Mouse (Mus musculus): Measurements from ENCODE around the gene Zfp710.
"Not testable (repeated sequence)": the region's sequence is repeated elsewhere in the genome, so short reads cannot be mapped to it uniquely, and the experiment has no call there.

Zfp710 gene

GRCm38 (mm10) chr7:80024521-80025390 is at the start of gene Zfp710:
Zfp710 (plus strand) TSS chr7:80024814.
- Histone ChIP-seq H3K27me3 (ENCODE audit: insufficient read depth, low read length) (no peaks in the 10 kb centered on the region), H3K4me1 (replicated peaks; ENCODE audit: low read depth, low read length) (peaks cover 72% of the 10 kb centered on the region), H3K36me3 (ENCODE audit: insufficient read depth, low read length) (peaks cover 19% of the 10 kb centered on the region), H3K9me3 (ENCODE audit: low read length) (no peaks in the 10 kb centered on the region), H3K4me3 (replicated peaks; ENCODE audit: low read length) (peak within 1 kb of the TSS; percentile 91)
- TF ChIP-seq CTCF (conservative IDR thresholded peaks at IDR 0.05; ENCODE audit: low read length) (no peak), NANOG (IDR thresholded peaks at IDR 0.05; ENCODE audit: borderline replicate concordance, low read length) (no peak), POU5F1 (IDR thresholded peaks at IDR 0.05; ENCODE audit: borderline replicate concordance, low read length) (no peak)

GRCm38 (mm10) chr7:79975316-79975715 is 49.3 kb upstream of the Zfp710 start:
- Histone ChIP-seq H3K36me3 (ENCODE audit: insufficient read depth, low read length) (no peaks in the 10 kb centered on the region), H3K27me3 (ENCODE audit: insufficient read depth, low read length) (no peaks in the 10 kb centered on the region), H3K9me3 (ENCODE audit: low read length) (no peaks in the 10 kb centered on the region), H3K4me1 (replicated peaks; ENCODE audit: low read depth, low read length) (peaks cover 40% of the 10 kb centered on the region), H3K4me3 (replicated peaks; ENCODE audit: low read length) (no peak overlapping the region)
- TF ChIP-seq POU5F1 (IDR thresholded peaks at IDR 0.05; ENCODE audit: borderline replicate concordance, low read length) = no peak
- no peak for TF ChIP-seq NANOG (IDR thresholded peaks at IDR 0.05; ENCODE audit: borderline replicate concordance, low read length)
- TF ChIP-seq CTCF (conservative IDR thresholded peaks at IDR 0.05; ENCODE audit: low read length) = no peak

- H3K4me1 ChIP-seq (replicated peaks; ENCODE audit: low read depth, low read length) = peaks cover 7% of the 10 kb centered on the region
Observed at GRCm38 (mm10) chr7:79986717-79987116, 37.9 kb upstream of the Zfp710 start.

GRCm38 (mm10) chr7:79987745-79988144 is 36.9 kb upstream of the Zfp710 start:
- H3K4me1 ChIP-seq (replicated peaks; ENCODE audit: low read depth, low read length) = peaks cover 9% of the 10 kb centered on the region
- H3K4me3 ChIP-seq (replicated peaks; ENCODE audit: low read length) = no peak overlapping the region
- no peaks in the 10 kb centered on the region for H3K36me3 ChIP-seq (ENCODE audit: insufficient read depth, low read length)
- TF ChIP-seq POU5F1 (IDR thresholded peaks at IDR 0.05; ENCODE audit: borderline replicate concordance, low read length) (no peak), NANOG (IDR thresholded peaks at IDR 0.05; ENCODE audit: borderline replicate concordance, low read length) (no peak), CTCF (conservative IDR thresholded peaks at IDR 0.05; ENCODE audit: low read length) (no peak)
- no peaks in the 10 kb centered on the region for H3K9me3 ChIP-seq (ENCODE audit: low read length)
- no peaks in the 10 kb centered on the region for H3K27me3 ChIP-seq (ENCODE audit: insufficient read depth, low read length)

More at GRCm38 (mm10) chr7:79986717-79987116, 37.9 kb upstream of the Zfp710 start:
- TF ChIP-seq CTCF (conservative IDR thresholded peaks at IDR 0.05; ENCODE audit: low read length) (no peak), NANOG (IDR thresholded peaks at IDR 0.05; ENCODE audit: borderline replicate concordance, low read length) (no peak), POU5F1 (IDR thresholded peaks at IDR 0.05; ENCODE audit: borderline replicate concordance, low read length) (no peak)
- Histone ChIP-seq H3K9me3 (ENCODE audit: low read length) (no peaks in the 10 kb centered on the region), H3K4me3 (replicated peaks; ENCODE audit: low read length) (no peak overlapping the region), H3K36me3 (ENCODE audit: insufficient read depth, low read length) (no peaks in the 10 kb centered on the region), H3K27me3 (ENCODE audit: insufficient read depth, low read length) (no peaks in the 10 kb centered on the region)

GRCm38 (mm10) chr7:79988466-79988865 is 36.1 kb upstream of the Zfp710 start:
- H3K36me3 ChIP-seq (ENCODE audit: insufficient read depth, low read length); H3K4me1 ChIP-seq (replicated peaks; ENCODE audit: low read depth, low read length); H3K9me3 ChIP-seq (ENCODE audit: low read length); H3K4me3 ChIP-seq (replicated peaks; ENCODE audit: low read length); H3K27me3 ChIP-seq (ENCODE audit: insufficient read depth, low read length): not testable (repeated sequence)

GRCm38 (mm10) chr7:79994476-79994875 is 30.1 kb upstream of the Zfp710 start:
- H3K4me1 ChIP-seq (replicated peaks; ENCODE audit: low read depth, low read length) = peaks cover 15% of the 10 kb centered on the region
- no peaks in the 10 kb centered on the region for H3K36me3 ChIP-seq (ENCODE audit: insufficient read depth, low read length)
- TF ChIP-seq POU5F1 (IDR thresholded peaks at IDR 0.05; ENCODE audit: borderline replicate concordance, low read length) (no peak), CTCF (conservative IDR thresholded peaks at IDR 0.05; ENCODE audit: low read length) (peak; percentile 59), NANOG (IDR thresholded peaks at IDR 0.05; ENCODE audit: borderline replicate concordance, low read length) (no peak)
- no peaks in the 10 kb centered on the region for H3K27me3 ChIP-seq (ENCODE audit: insufficient read depth, low read length)
- peak overlapping the region; percentile 71 for H3K4me3 ChIP-seq (replicated peaks; ENCODE audit: low read length)
- no peaks in the 10 kb centered on the region for H3K9me3 ChIP-seq (ENCODE audit: low read length)

GRCm38 (mm10) chr7:79997761-79998160 is 26.9 kb upstream of the Zfp710 start:
- no peaks in the 10 kb centered on the region for H3K27me3 ChIP-seq (ENCODE audit: insufficient read depth, low read length)
- H3K4me1 ChIP-seq (replicated peaks; ENCODE audit: low read depth, low read length) = peaks cover 12% of the 10 kb centered on the region
- H3K4me3 ChIP-seq (replicated peaks; ENCODE audit: low read length) = no peak overlapping the region
- TF ChIP-seq POU5F1 (IDR thresholded peaks at IDR 0.05; ENCODE audit: borderline replicate concordance, low read length) (no peak), NANOG (IDR thresholded peaks at IDR 0.05; ENCODE audit: borderline replicate concordance, low read length) (no peak), CTCF (conservative IDR thresholded peaks at IDR 0.05; ENCODE audit: low read length) (no peak)
- no peaks in the 10 kb centered on the region for H3K9me3 ChIP-seq (ENCODE audit: low read length)
- H3K36me3 ChIP-seq (ENCODE audit: insufficient read depth, low read length) = no peaks in the 10 kb centered on the region

- Histone ChIP-seq H3K4me1 (replicated peaks; ENCODE audit: low read depth, low read length) (peaks cover 17% of the 10 kb centered on the region), H3K36me3 (ENCODE audit: insufficient read depth, low read length) (no peaks in the 10 kb centered on the region), H3K4me3 (replicated peaks; ENCODE audit: low read length) (no peak overlapping the region), H3K27me3 (ENCODE audit: insufficient read depth, low read length) (0 out of 2 replicates have a peak, but pooled peaks cover 4% of the 10 kb centered on the region), H3K9me3 (ENCODE audit: low read length) (no peaks in the 10 kb centered on the region)
- TF ChIP-seq CTCF (conservative IDR thresholded peaks at IDR 0.05; ENCODE audit: low read length) (no peak), POU5F1 (IDR thresholded peaks at IDR 0.05; ENCODE audit: borderline replicate concordance, low read length) (no peak), NANOG (IDR thresholded peaks at IDR 0.05; ENCODE audit: borderline replicate concordance, low read length) (no peak)
Observed at GRCm38 (mm10) chr7:80002353-80003055, 22.1 kb upstream of the Zfp710 start.

All from E14TG2a.4 (cell line).